15 mouse cellular contexts compared by ENCODE assay signal in genomic region chr15:98997938-98998774, GRCm38 (mm10). TPM values are rescaled to one million over a fixed set of nuclear protein-coding genes. Genes with fewer than 3 reads are reported as not detected.
DNase-seq lines count a peak whose midpoint lies in the region; ATAC-seq and TF ChIP-seq lines count a peak whose summit lies in the region.
"Had no signal": no experiment of that assay in that cellular context is flagged by ENCODE, and none has a peak within 500 bp of the region (broad histone marks: within the 10 kb centered on the region; RNA-seq: fewer than 3 reads in every experiment).

No protein-coding gene starts in this region.

- WGBS in kidney, postnatal 0 days: 51% methylated on average over 13 of the region's 13 CpGs
- WGBS in heart, embryonic 11.5 days (ENCODE audit: insufficient replicate concordance): 21% methylated on average over 13 of the region's 13 CpGs
- 40% methylated on average over 13 of the region's 13 CpGs for WGBS in liver, embryonic 12.5 days (ENCODE audit: insufficient replicate concordance)

- no peak for ATAC-seq in kidney, postnatal 0 days (replicated peaks; ENCODE audit: low FRiP score, low read depth)
- ATAC-seq in heart, embryonic 11.5 days (replicated peaks; ENCODE audit: insufficient number of reproducible peaks, low FRiP score, low TSS enrichment): 0 out of 2 replicates have a peak, but pooled peaks have one; percentile 41
- peak; percentile 69 for ATAC-seq in liver, embryonic 12.5 days

- peaks cover 4% of the 10 kb centered on the region; the same call in 1 of the 2 replicates for H3K4me1 ChIP-seq in kidney, postnatal 0 days (replicated peaks; ENCODE audit: insufficient read depth, low read length)
- H3K4me1 ChIP-seq in MEL (ENCODE audit: control insufficient read depth in 1 of 2, insufficient read depth in 2 of 2, low read length in 2 of 2): peaks cover 8 to 24% of the 10 kb centered on the region in 2 experiments
- H3K4me1 ChIP-seq in heart, embryonic 11.5 days (ENCODE audit: control insufficient read depth, insufficient read depth, low read length): peaks cover 45% of the 10 kb centered on the region
- H3K4me1 ChIP-seq in liver, embryonic 12.5 days: peaks cover 54% of the 10 kb centered on the region

- TF ChIP-seq EP300 in MEL (IDR thresholded peaks at IDR 0.05; ENCODE audit: low read depth in 1 of 2, low read length in 2 of 2): peak in 1 of 2 experiments; percentile 61; a peak in 3 of 4 replicates

- no peak overlapping the region for H3K4me3 ChIP-seq in kidney, postnatal 0 days (replicated peaks; ENCODE audit: low read depth, low read length)
- no peak overlapping the region for H3K4me3 ChIP-seq in MEL (ENCODE audit: control insufficient read depth in 1 of 2, insufficient read depth in 1 of 2, low read depth in 2 of 2, low read length in 2 of 2)
- 0 out of 2 replicates have a peak overlapping the region, but pooled peaks have one; percentile 3 for H3K4me3 ChIP-seq in heart, embryonic 11.5 days (ENCODE audit: low read depth, low read length)
- no peak overlapping the region for H3K4me3 ChIP-seq in liver, embryonic 12.5 days
- H3K4me3 ChIP-seq: embryonic facial prominence, embryonic 13.5 days had no signal

- no peak overlapping the region for H3K9ac ChIP-seq in kidney, postnatal 0 days (ENCODE audit: low read depth, low read length)
- peak overlapping the region; percentile 5; the same call in 1 of the 2 replicates for H3K9ac ChIP-seq in MEL (ENCODE audit: control insufficient read depth, low read depth, low read length, poor library complexity, severe bottlenecking)
- 0 out of 2 replicates have a peak overlapping the region, but pooled peaks have one; percentile 16 for H3K9ac ChIP-seq in heart, embryonic 11.5 days (ENCODE audit: low read depth, low read length)
- 0 out of 2 replicates have a peak overlapping the region, but pooled peaks have one; percentile 10 for H3K9ac ChIP-seq in liver, embryonic 12.5 days
- H3K9ac ChIP-seq: embryonic facial prominence, embryonic 13.5 days had no signal

- no peak for DNase-seq in kidney, postnatal 0 days (ENCODE audit: low spot score)
- no peak for DNase-seq in kidney, postnatal 4 days
- no peak for DNase-seq in MEL (ENCODE audit: low read depth, low spot score)
- DNase-seq in layer of hippocampus, postnatal 36 days: no peak
- DNase-seq in layer of hippocampus, adult 8-10 months (ENCODE audit: low spot score in 2 of 2): no peak
- no peak for DNase-seq in cerebellum, postnatal 14 days
- DNase-seq: cerebellum, adult 11-12 months; kidney, adult 11 months; lung, postnatal 36 days; thymus, postnatal 4 days had no signal

- TF ChIP-seq CTCF in kidney, postnatal 0 days (IDR thresholded peaks at IDR 0.05; ENCODE audit: low read depth): no peak
- TF ChIP-seq CTCF in MEL (IDR thresholded peaks at IDR 0.05 in 2 of 3, conservative IDR thresholded peaks at IDR 0.05 in 1 of 3; ENCODE audit: control insufficient read depth in 1 of 3, insufficient read depth in 1 of 3, low read depth in 2 of 3, low read length in 3 of 3, poor library complexity in 1 of 3, severe bottlenecking in 1 of 3): no peak

- no peak overlapping the region for H3K4me2 ChIP-seq in kidney, postnatal 0 days (ENCODE audit: low read length)
- peak overlapping the region; percentile 33 for H3K4me2 ChIP-seq in heart, embryonic 11.5 days
- peak overlapping the region; percentile 28 for H3K4me2 ChIP-seq in liver, embryonic 12.5 days
- H3K4me2 ChIP-seq: embryonic facial prominence, embryonic 13.5 days had no signal

- H3K27ac ChIP-seq in kidney, postnatal 0 days: peak overlapping the region; percentile 27; the same call in 1 of the 2 replicates
- H3K27ac ChIP-seq in MEL (ENCODE audit: control insufficient read depth, low read depth, low read length): no peak overlapping the region
- peak overlapping the region; percentile 64 for H3K27ac ChIP-seq in heart, embryonic 11.5 days (ENCODE audit: low read depth, low read length)
- H3K27ac ChIP-seq in liver, embryonic 12.5 days: peak overlapping the region; percentile 64; the same call in 1 of the 2 replicates
- H3K27ac ChIP-seq: embryonic facial prominence, embryonic 13.5 days had no signal

- no peak for TF ChIP-seq RAD21 in MEL (IDR thresholded peaks at IDR 0.05; ENCODE audit: low read depth, low read length)

- H3K36me3 ChIP-seq in kidney, postnatal 0 days (ENCODE audit: insufficient read depth, low read length): no peaks in the 10 kb centered on the region
- peaks cover 0 to 12% of the 10 kb centered on the region in 2 experiments; a peak in 2 of 4 replicates for H3K36me3 ChIP-seq in MEL (ENCODE audit: control insufficient read depth in 1 of 2, insufficient read depth in 2 of 2, low read length in 2 of 2)
- H3K36me3 ChIP-seq in heart, embryonic 11.5 days (ENCODE audit: control insufficient read depth, insufficient read depth, low read length): no peaks in the 10 kb centered on the region
- no peaks in the 10 kb centered on the region for H3K36me3 ChIP-seq in liver, embryonic 12.5 days
- H3K36me3 ChIP-seq: embryonic facial prominence, embryonic 13.5 days had no signal

- no peaks in the 10 kb centered on the region for H3K9me3 ChIP-seq in kidney, postnatal 0 days (replicated peaks; ENCODE audit: low read length)
- no peaks in the 10 kb centered on the region for H3K9me3 ChIP-seq in MEL (replicated peaks; ENCODE audit: insufficient read depth, low read length)
- no peaks in the 10 kb centered on the region for H3K9me3 ChIP-seq in heart, embryonic 11.5 days (replicated peaks; ENCODE audit: control insufficient read depth, low read length)
- no peaks in the 10 kb centered on the region for H3K9me3 ChIP-seq in liver, embryonic 12.5 days (replicated peaks)
- H3K9me3 ChIP-seq: embryonic facial prominence, embryonic 13.5 days had no signal

- TF ChIP-seq POLR2A in MEL (IDR thresholded peaks at IDR 0.05; ENCODE audit: control insufficient read depth in 1 of 2, insufficient read depth in 1 of 2, low read depth in 1 of 2, low read length in 2 of 2, poor library complexity in 1 of 2): no peak

- H3K27me3 ChIP-seq in kidney, postnatal 0 days (ENCODE audit: insufficient read depth, low read length): no peaks in the 10 kb centered on the region
- no peaks in the 10 kb centered on the region for H3K27me3 ChIP-seq in MEL (ENCODE audit: control insufficient read depth in 1 of 2, insufficient read depth in 2 of 2, low read length in 2 of 2)
- H3K27me3 ChIP-seq in heart, embryonic 11.5 days (ENCODE audit: control insufficient read depth, insufficient read depth, low read length): no peaks in the 10 kb centered on the region
- peaks cover 6% of the 10 kb centered on the region; the same call in 1 of the 2 replicates for H3K27me3 ChIP-seq in liver, embryonic 12.5 days (replicated peaks)
- H3K27me3 ChIP-seq: embryonic facial prominence, embryonic 13.5 days had no signal

- peaks cover 3% of the 10 kb centered on the region; the same call in 1 of the 2 replicates for H3K79me2 ChIP-seq in MEL (ENCODE audit: control insufficient read depth, insufficient read depth, low read length, poor library complexity)

TF ChIP-seq in MEL, 35 proteins besides CTCF, POLR2A, EP300 and RAD21 (continues in another document):
- TF ChIP-seq MAZ (IDR thresholded peaks at IDR 0.05; ENCODE audit: low read depth, low read length) (0 out of 2 replicates have a peak, but pooled peaks have one; percentile 40), ETS1 (IDR thresholded peaks at IDR 0.05; ENCODE audit: low read depth, low read length) (no peak), TCF12 (IDR thresholded peaks at IDR 0.05; ENCODE audit: low read depth, low read length) (0 out of 2 replicates have a peak, but pooled peaks have one; percentile 26)

RNA-seq across cellular contexts. Expression of gene Tuba1c, which starts 31.5 kb away (rescaled TPM):
- polyA plus RNA-seq in kidney, postnatal 0 days (2015; fragmentation: Nextera tagmentation; extraction: Ambion mirVana): 170 and 178 TPM in 2 replicates
- total RNA-seq in MEL (2012; rRNA removed): 163 and 201 TPM in 2 replicates
- 100 to 1,000 TPM in 1 of 2 experiments, not detected in 1; 129 TPM for polyA plus RNA-seq in MEL (2012; ENCODE audit: insufficient read depth in 1 of 2, insufficient read length in 2 of 2, low read depth in 1 of 2, low replicate concordance in 2 of 2, missing spikeins in 1 of 2)
- 167 and 169 TPM in 2 replicates for polyA plus RNA-seq in heart, embryonic 11.5 days (2014; fragmentation: Nextera tagmentation; extraction: Ambion mirVana)
- 242 and 244 TPM in 2 replicates for polyA plus RNA-seq in liver, embryonic 12.5 days (2016; fragmentation: Nextera tagmentation; extraction: Ambion mirVana)
- 10 to 100 TPM; 56.8 to 66.3 TPM for total RNA-seq in layer of hippocampus, postnatal 36 days (2021)
- total RNA-seq in layer of hippocampus, adult 8-10 months (2022): 10 to 100 TPM; 47.7 to 64.5 (median 52.7) TPM

RNA-seq across cellular contexts. Expression of gene Tuba1a, which starts 44.7 kb away (rescaled TPM):
- 460 and 537 TPM in 2 replicates for polyA plus RNA-seq in kidney, postnatal 0 days (2015; fragmentation: Nextera tagmentation; extraction: Ambion mirVana)
- total RNA-seq in MEL (2012; rRNA removed): 112 and 133 TPM in 2 replicates
- 10 to 100 TPM in 1 of 2 experiments, not detected in 1; 83.6 TPM for polyA plus RNA-seq in MEL (2012; ENCODE audit: insufficient read depth in 1 of 2, insufficient read length in 2 of 2, low read depth in 1 of 2, low replicate concordance in 2 of 2, missing spikeins in 1 of 2)
- 1,237 and 1,376 TPM in 2 replicates for polyA plus RNA-seq in heart, embryonic 11.5 days (2014; fragmentation: Nextera tagmentation; extraction: Ambion mirVana)
- polyA plus RNA-seq in liver, embryonic 12.5 days (2016; fragmentation: Nextera tagmentation; extraction: Ambion mirVana): 180 and 181 TPM in 2 replicates
- total RNA-seq in layer of hippocampus, postnatal 36 days (2021): 100 to 1,000 TPM; 868 to 949 TPM
- 100 to 1,000 TPM; 800 to 882 (median 860) TPM for total RNA-seq in layer of hippocampus, adult 8-10 months (2022)

RNA-seq across cellular contexts. Expression of gene Gm49450, which starts 44.8 kb away (rescaled TPM):
- polyA plus RNA-seq in kidney, postnatal 0 days (2015; fragmentation: Nextera tagmentation; extraction: Ambion mirVana): not detected in 2 replicates
- total RNA-seq in MEL (2012; rRNA removed): not detected in 2 replicates
- not detected for polyA plus RNA-seq in MEL (2012; ENCODE audit: insufficient read depth in 1 of 2, insufficient read length in 2 of 2, low read depth in 1 of 2, low replicate concordance in 2 of 2, missing spikeins in 1 of 2)
- not detected in 2 replicates for polyA plus RNA-seq in heart, embryonic 11.5 days (2014; fragmentation: Nextera tagmentation; extraction: Ambion mirVana)
- polyA plus RNA-seq in liver, embryonic 12.5 days (2016; fragmentation: Nextera tagmentation; extraction: Ambion mirVana): not detected in 2 replicates
- not detected for total RNA-seq in layer of hippocampus, postnatal 36 days (2021)
- not detected for total RNA-seq in layer of hippocampus, adult 8-10 months (2022)
- total RNA-seq: layer of hippocampus, postnatal 10 days had no signal
- polyA plus RNA-seq: embryonic facial prominence, embryonic 13.5 days; neural tube, embryonic 11.5 days had no signal

RNA-seq across cellular contexts. Expression of gene Prph, which starts 56.8 kb away (rescaled TPM):
- polyA plus RNA-seq in kidney, postnatal 0 days (2015; fragmentation: Nextera tagmentation; extraction: Ambion mirVana): 0.26 and 0.82 TPM in 2 replicates
- not detected in 2 replicates for total RNA-seq in MEL (2012; rRNA removed)
- polyA plus RNA-seq in MEL (2012; ENCODE audit: insufficient read depth in 1 of 2, insufficient read length in 2 of 2, low read depth in 1 of 2, low replicate concordance in 2 of 2, missing spikeins in 1 of 2): not detected
- 0.09 and 0.59 TPM in 2 replicates for polyA plus RNA-seq in heart, embryonic 11.5 days (2014; fragmentation: Nextera tagmentation; extraction: Ambion mirVana)
- polyA plus RNA-seq in liver, embryonic 12.5 days (2016; fragmentation: Nextera tagmentation; extraction: Ambion mirVana): 0.35 and 0.89 TPM in 2 replicates
- total RNA-seq in layer of hippocampus, postnatal 36 days (2021): 1 to 10 TPM in 1 of 2 experiments, under 1 TPM in 1; 0.82 to 2.2 TPM
- 1 to 10 TPM in 3 of 4 experiments, under 1 TPM in 1; 0.96 to 1.9 (median 1.4) TPM for total RNA-seq in layer of hippocampus, adult 8-10 months (2022)
